Mouse (Mus musculus): ENCODE results near the gene Mdfic. TPM values are rescaled to one million over a fixed set of nuclear protein-coding genes. Genes with fewer than 3 reads are reported as not detected.

The Mdfic gene
- total RNA-seq, 2 experiments from 2014 or later = 51.5 to 56.2 TPM

- DNase-seq (ENCODE audit: low spot score in 2 of 2) = no peak
Observed at GRCm38 (mm10) chr6:15738331-15738943, 18.0 kb downstream of the Mdfic start.

- no peak for DNase-seq (ENCODE audit: low spot score in 2 of 2)
Observed at GRCm38 (mm10) chr6:15739132-15739531, 18.7 kb downstream of the Mdfic start.

- DNase-seq (ENCODE audit: low spot score in 2 of 2) = no peak
Observed at GRCm38 (mm10) chr6:15742591-15743149, 22.2 kb downstream of the Mdfic start.

- no peak for DNase-seq (ENCODE audit: low spot score in 2 of 2)
Observed at GRCm38 (mm10) chr6:15743291-15743792, 22.9 kb downstream of the Mdfic start.

- no peak for DNase-seq (ENCODE audit: low spot score in 2 of 2)
Observed at GRCm38 (mm10) chr6:15743793-15744192, 23.3 kb downstream of the Mdfic start.

- no peak for DNase-seq (ENCODE audit: low spot score in 2 of 2)
Observed at GRCm38 (mm10) chr6:15745313-15745712, 24.9 kb downstream of the Mdfic start.

- DNase-seq (ENCODE audit: low spot score in 2 of 2) = no peak
Observed at GRCm38 (mm10) chr6:15745891-15746290, 25.4 kb downstream of the Mdfic start.

- no peak for DNase-seq (ENCODE audit: low spot score in 2 of 2)
Observed at GRCm38 (mm10) chr6:15747396-15748155, 27.1 kb downstream of the Mdfic start.

GRCm38 (mm10) chr6:15748236-15748635, 27.8 kb downstream of the Mdfic start:
- no peak for DNase-seq (ENCODE audit: low spot score in 2 of 2)

GRCm38 (mm10) chr6:15748943-15749342, 28.5 kb downstream of the Mdfic start:
- DNase-seq (ENCODE audit: low spot score in 2 of 2) = no peak

GRCm38 (mm10) chr6:15750101-15750500, 29.6 kb downstream of the Mdfic start:
- DNase-seq (ENCODE audit: low spot score in 2 of 2) = no peak

GRCm38 (mm10) chr6:15751375-15751774, 30.9 kb downstream of the Mdfic start:
- no peak for DNase-seq (ENCODE audit: low spot score in 2 of 2)

- DNase-seq (ENCODE audit: low spot score in 2 of 2) = no peak
Observed at GRCm38 (mm10) chr6:15752160-15752559, 31.7 kb downstream of the Mdfic start.

- no peak for DNase-seq (ENCODE audit: low spot score in 2 of 2)
Observed at GRCm38 (mm10) chr6:15753208-15753607, 32.7 kb downstream of the Mdfic start.

- DNase-seq (ENCODE audit: low spot score in 2 of 2) = no peak
Observed at GRCm38 (mm10) chr6:15758394-15758793, 37.9 kb downstream of the Mdfic start.

GRCm38 (mm10) chr6:15760750-15761149, 40.3 kb downstream of the Mdfic start:
- DNase-seq (ENCODE audit: low spot score in 2 of 2) = no peak

GRCm38 (mm10) chr6:15764039-15764438, 43.6 kb downstream of the Mdfic start:
- DNase-seq (ENCODE audit: low spot score in 2 of 2) = no peak

GRCm38 (mm10) chr6:15767460-15767859, 47.0 kb downstream of the Mdfic start:
- no peak for DNase-seq (ENCODE audit: low spot score in 2 of 2)

- DNase-seq (ENCODE audit: low spot score in 2 of 2) = no peak
Observed at GRCm38 (mm10) chr6:15770128-15770527, 49.7 kb downstream of the Mdfic start.

GRCm38 (mm10) chr6:15777070-15777469, 56.6 kb downstream of the Mdfic start:
- no peak for DNase-seq (ENCODE audit: low spot score in 2 of 2)

- no peak for DNase-seq (ENCODE audit: low spot score in 2 of 2)
Observed at GRCm38 (mm10) chr6:15780127-15780526, 59.7 kb downstream of the Mdfic start.

- DNase-seq (ENCODE audit: low spot score in 2 of 2) = no peak
Observed at GRCm38 (mm10) chr6:15780688-15781087, 60.2 kb downstream of the Mdfic start.
